Mouse (Mus musculus): ENCODE measurements at regions not wholly inside any gene's neighbourhood (a gene's known extent, or its start where the extent isn't known, plus 50 kb on each side); places are given as distances from the start of the nearest gene placed in this dataset.

DNA sequence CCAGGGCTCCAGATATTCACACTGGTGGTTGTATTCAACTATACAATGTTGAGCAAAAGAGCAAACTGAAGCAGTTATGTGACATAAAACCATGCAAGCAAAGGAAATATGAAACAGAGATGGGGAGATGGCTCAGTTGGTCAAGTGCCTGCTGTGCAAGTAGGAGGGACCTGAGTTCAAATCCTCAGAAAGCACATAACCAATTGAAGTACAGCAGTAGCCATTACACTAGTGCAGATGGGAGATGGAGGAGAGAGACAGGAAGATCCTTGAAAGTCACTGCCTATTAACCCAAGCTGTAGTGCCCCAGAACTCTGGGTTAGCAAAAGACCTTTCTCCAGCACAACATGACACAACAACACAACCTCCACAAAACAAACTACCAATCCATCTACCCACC, 100.7 kb upstream of the Cxcr4 start:
- TF ChIP-seq CTCF (IDR thresholded peaks at IDR 0.05; ENCODE audit: borderline replicate concordance, insufficient read depth, low read length) = no peak
- no peak for TF ChIP-seq POLR2A (IDR thresholded peaks at IDR 0.05; ENCODE audit: low read depth, low read length)
- Histone ChIP-seq H3K4me1 (ENCODE audit: control insufficient read depth, insufficient read depth, low read length) (no peaks in the 10 kb centered on the region), H3K27ac (ENCODE audit: insufficient read depth, low read length) (no peak overlapping the region), H3K4me3 (ENCODE audit: insufficient read depth, low read length) (no peak overlapping the region)

DNA sequence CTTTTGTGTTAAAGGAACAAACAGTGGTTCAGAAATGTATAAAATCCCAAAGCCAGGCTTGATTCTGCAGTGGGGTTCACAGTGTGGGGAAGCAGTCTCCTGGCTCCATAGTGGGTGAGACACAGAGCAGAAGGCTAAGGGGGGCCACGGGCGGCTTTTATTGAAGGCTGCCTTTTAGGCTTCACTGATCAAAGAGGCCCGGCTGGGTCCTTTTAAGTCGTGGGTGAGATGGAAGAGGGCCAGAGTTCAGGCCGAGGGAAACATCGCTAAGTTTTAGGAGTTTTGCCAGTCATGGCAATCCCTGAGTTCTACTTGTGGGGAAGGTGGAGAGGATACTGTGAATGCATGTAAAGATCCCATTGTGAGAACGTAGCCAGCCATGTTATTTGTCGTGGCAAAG, 100.2 kb upstream of the Cxcr4 start:
- Histone ChIP-seq H3K4me1 (ENCODE audit: control insufficient read depth, insufficient read depth, low read length) (no peaks in the 10 kb centered on the region), H3K27ac (ENCODE audit: insufficient read depth, low read length) (no peak overlapping the region), H3K4me3 (ENCODE audit: insufficient read depth, low read length) (no peak overlapping the region)
- TF ChIP-seq CTCF (IDR thresholded peaks at IDR 0.05; ENCODE audit: borderline replicate concordance, insufficient read depth, low read length) = no peak
- TF ChIP-seq POLR2A (IDR thresholded peaks at IDR 0.05; ENCODE audit: low read depth, low read length) = no peak

DNA sequence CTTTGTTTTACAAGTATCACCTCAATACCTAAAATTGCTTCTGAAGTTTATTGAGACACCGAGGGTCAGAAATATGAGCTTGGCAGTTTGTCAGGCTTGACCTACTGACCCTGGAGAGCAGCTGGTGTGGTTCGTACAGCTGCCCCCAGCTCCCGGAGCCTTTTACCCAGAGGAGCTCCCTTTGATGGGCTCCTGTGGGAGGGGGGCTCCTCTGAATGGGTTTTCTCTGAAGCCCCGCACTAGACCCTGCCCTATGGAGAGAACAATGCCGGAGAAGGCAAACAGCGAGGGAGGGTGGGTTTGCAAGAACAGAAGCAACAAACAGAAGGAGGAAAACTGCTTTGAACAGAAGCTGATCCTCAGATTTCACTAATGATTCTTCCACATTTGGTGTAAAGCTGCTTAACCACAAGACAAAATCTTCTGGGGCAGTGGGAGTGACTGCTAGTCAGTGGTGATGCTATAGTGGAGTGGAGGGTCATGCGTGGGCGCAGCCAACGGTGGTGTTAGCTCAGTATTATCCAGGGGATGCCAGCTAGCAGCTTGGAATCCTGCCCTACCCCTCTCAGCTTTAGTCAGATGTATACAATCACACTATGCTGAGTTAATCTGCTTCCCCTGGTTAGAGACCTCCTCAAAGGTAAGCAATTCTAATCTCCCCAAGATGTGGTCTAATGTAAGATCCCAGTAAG, 95.3 kb upstream of the Cxcr4 start:
- Histone ChIP-seq H3K27ac (ENCODE audit: insufficient read depth, low read length) (no peak overlapping the region), H3K4me1 (ENCODE audit: control insufficient read depth, insufficient read depth, low read length) (no peaks in the 10 kb centered on the region), H3K4me3 (ENCODE audit: insufficient read depth, low read length) (no peak overlapping the region)
- TF ChIP-seq POLR2A (IDR thresholded peaks at IDR 0.05; ENCODE audit: low read depth, low read length) = no peak
- no peak for TF ChIP-seq CTCF (IDR thresholded peaks at IDR 0.05; ENCODE audit: borderline replicate concordance, insufficient read depth, low read length)

DNA sequence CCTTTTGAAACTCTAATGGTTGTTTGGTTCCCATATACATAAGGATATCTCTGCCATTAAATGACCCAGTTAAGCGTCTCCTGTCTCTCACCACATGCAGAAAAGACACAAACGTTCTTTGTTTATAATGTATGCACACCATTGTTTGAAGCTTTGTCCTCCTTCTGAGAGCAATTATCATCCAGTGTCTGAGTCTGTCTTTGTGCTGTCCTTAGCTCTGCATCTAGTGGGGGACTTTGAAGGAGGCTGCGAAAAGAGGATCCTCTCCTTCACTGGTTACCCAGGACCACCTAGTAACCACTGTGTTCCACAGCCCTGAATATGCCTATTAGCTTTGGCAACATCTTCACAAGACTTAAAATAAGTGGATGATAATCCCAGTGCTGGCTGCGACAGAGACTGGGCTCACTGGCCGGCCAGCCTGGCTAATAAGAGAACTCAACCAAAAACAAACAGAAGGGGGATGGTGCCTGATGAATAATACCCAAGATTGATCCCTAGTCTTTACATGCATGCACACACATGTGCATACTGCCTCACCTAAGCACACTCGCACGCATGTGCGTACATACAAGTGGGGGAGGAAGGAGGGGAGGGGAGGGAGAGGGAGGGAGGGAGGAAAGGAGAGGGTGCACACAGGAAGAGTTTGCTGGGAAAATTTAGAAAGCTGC, 93.5 kb upstream of the Cxcr4 start:
- H3K4me3 ChIP-seq (ENCODE audit: insufficient read depth, low read length) = no peak overlapping the region
- no peaks in the 10 kb centered on the region for H3K4me1 ChIP-seq (ENCODE audit: control insufficient read depth, insufficient read depth, low read length)
- H3K27ac ChIP-seq (ENCODE audit: insufficient read depth, low read length) = no peak overlapping the region
- no peak for TF ChIP-seq CTCF (IDR thresholded peaks at IDR 0.05; ENCODE audit: borderline replicate concordance, insufficient read depth, low read length)
- TF ChIP-seq POLR2A (IDR thresholded peaks at IDR 0.05; ENCODE audit: low read depth, low read length) = no peak

DNA sequence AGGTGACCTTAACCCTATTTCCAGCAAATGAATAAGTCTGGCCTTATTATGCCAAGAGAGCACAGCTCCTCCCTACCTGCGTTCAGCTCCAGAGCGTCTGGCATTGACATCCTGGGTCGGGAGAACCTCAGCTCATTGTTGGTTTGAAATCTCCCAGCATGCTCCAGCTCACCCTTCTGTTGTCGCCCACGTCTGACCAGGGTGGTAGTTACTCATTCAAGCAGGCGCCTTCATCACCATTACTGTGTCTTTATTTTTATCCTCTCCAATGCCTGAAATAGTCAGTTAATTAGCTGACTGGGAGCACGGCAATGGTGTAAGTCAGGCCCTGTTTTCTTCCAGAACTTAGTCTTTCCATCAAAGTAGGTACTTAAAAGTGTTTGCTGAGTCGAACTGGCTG, 90.8 kb upstream of the Cxcr4 start:
- Histone ChIP-seq H3K4me3 (ENCODE audit: insufficient read depth, low read length) (no peak overlapping the region), H3K4me1 (ENCODE audit: control insufficient read depth, insufficient read depth, low read length) (no peaks in the 10 kb centered on the region), H3K27ac (ENCODE audit: insufficient read depth, low read length) (no peak overlapping the region)
- TF ChIP-seq POLR2A (IDR thresholded peaks at IDR 0.05; ENCODE audit: low read depth, low read length) (no peak), CTCF (IDR thresholded peaks at IDR 0.05; ENCODE audit: borderline replicate concordance, insufficient read depth, low read length) (no peak)

DNA sequence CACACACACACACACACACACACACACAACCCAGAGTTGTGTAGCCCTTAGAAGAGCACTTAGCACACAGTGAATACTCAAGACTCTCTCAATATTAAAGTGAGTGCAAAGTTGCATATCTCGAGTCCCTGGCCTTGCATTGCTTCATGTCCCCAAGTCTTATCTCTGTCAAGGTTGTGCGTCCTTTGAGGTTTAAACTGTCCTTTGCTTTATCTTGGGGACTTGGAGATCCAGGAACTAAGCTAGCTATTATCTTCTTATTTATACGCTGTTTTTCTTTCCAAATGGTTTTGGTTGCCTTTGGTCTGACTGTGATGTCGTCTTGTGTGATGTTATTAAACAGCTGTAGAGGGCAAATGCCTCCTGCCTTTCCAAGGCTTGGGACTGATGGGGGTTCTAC, 89.2 kb upstream of the Cxcr4 start:
- Histone ChIP-seq H3K27ac (ENCODE audit: insufficient read depth, low read length) (no peak overlapping the region), H3K4me3 (ENCODE audit: insufficient read depth, low read length) (no peak overlapping the region), H3K4me1 (ENCODE audit: control insufficient read depth, insufficient read depth, low read length) (no peaks in the 10 kb centered on the region)
- TF ChIP-seq CTCF (IDR thresholded peaks at IDR 0.05; ENCODE audit: borderline replicate concordance, insufficient read depth, low read length) = no peak
- no peak for TF ChIP-seq POLR2A (IDR thresholded peaks at IDR 0.05; ENCODE audit: low read depth, low read length)

DNA sequence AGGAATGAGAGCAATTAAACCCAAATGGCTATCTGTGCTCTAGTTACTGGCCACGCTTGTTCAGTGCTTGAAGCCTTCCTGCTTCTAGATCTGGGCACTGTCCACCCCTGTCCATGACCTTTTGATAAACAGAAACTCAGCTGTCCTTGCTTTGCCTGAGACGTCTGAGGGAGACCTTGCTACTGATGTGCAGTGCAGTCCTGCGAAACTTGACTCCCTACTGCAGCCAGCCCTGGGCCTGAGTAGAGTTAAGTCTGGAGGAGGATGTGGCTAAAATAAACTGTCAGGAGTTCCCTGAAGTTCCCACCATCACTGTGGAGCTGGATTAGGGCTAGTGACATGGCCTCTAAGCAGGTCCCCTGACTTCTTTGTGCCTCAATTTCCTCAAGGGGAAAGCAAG, 88.4 kb upstream of the Cxcr4 start:
- Histone ChIP-seq H3K4me3 (ENCODE audit: insufficient read depth, low read length) (no peak overlapping the region), H3K27ac (ENCODE audit: insufficient read depth, low read length) (no peak overlapping the region), H3K4me1 (ENCODE audit: control insufficient read depth, insufficient read depth, low read length) (no peaks in the 10 kb centered on the region)
- TF ChIP-seq CTCF (IDR thresholded peaks at IDR 0.05; ENCODE audit: borderline replicate concordance, insufficient read depth, low read length) = no peak
- no peak for TF ChIP-seq POLR2A (IDR thresholded peaks at IDR 0.05; ENCODE audit: low read depth, low read length)

DNA sequence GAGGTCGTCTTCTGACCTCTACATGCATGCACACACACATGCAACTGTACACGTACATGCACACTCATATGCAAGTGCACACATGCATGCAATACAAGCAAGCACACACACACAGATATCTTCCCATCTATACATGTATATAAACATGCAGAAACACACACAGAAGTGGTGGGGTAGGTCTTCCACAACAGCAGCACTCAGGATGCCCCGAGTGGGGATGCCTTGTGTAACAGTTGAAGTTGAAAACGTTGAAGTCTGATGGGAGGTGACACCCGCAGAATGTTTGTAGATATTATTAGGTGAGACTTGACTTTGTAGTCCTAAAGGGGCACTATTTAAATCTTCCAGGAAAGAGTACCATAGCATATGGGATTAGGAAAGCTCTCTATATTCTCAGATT, 87.9 kb upstream of the Cxcr4 start:
- no peaks in the 10 kb centered on the region for H3K4me1 ChIP-seq (ENCODE audit: control insufficient read depth, insufficient read depth, low read length)
- TF ChIP-seq CTCF (IDR thresholded peaks at IDR 0.05; ENCODE audit: borderline replicate concordance, insufficient read depth, low read length) (no peak), POLR2A (IDR thresholded peaks at IDR 0.05; ENCODE audit: low read depth, low read length) (no peak)

DNA sequence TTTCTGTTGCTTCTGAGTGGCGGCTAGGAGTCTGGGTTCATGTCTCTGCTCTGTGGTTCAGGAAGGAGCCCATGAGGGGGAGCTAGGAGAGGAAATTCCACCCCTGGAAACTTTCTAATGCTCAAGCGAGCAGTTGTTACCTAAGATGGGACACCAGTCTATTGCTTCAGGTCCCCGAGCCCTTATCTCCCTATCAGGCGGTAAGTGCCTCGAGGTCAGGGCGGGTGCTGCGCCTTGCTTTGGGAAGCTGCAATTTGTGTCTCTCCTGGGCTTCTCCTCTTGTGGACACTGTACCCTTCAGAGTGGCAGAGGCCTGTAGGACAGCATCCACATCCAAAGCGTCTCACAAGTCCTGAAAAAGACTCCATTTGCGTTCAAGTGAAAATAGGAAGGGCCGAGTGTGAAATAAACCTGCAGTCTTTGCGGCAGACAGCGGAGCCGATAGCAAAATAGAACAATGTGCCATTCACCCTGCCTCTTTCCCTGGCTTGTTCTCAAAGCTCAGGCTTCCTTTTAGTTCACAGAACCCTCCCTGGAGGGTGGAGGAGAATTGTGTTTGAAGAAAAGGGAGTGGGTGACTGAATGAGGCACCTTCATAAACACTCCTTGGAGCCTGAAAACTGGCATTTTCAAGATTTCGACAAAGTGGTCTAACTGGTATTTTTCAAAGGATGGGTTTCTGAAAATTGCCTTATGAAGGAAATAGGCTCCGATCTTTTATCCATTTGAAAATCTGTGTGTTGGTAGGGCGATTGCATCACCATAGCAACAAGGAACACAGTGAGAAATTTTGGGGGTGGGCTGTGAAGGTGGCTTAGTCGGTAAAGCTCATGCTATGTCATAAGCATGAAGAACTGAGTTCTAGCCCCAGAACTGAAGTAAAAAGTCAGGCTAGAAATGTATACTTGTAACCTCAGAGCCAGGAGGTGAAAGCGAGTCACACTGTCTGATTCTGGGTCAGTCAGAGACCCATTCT, 87.2 kb upstream of the Cxcr4 start:
- no peak overlapping the region for H3K27ac ChIP-seq (ENCODE audit: insufficient read depth, low read length)
- H3K4me1 ChIP-seq (ENCODE audit: control insufficient read depth, insufficient read depth, low read length) = no peaks in the 10 kb centered on the region
- no peak for TF ChIP-seq POLR2A (IDR thresholded peaks at IDR 0.05; ENCODE audit: low read depth, low read length)
- no peak for TF ChIP-seq CTCF (IDR thresholded peaks at IDR 0.05; ENCODE audit: borderline replicate concordance, insufficient read depth, low read length)
- H3K4me3 ChIP-seq (ENCODE audit: insufficient read depth, low read length) = no peak overlapping the region

More for the DNA sequence above, 87.9 kb upstream of the Cxcr4 start:
- Histone ChIP-seq H3K27ac (ENCODE audit: insufficient read depth, low read length) (no peak overlapping the region), H3K4me3 (ENCODE audit: insufficient read depth, low read length) (no peak overlapping the region)
